Mouse (Mus musculus) MEL (cell line): Measurements from ENCODE around the gene Cnrip1. TPM values are rescaled to one million over a fixed set of nuclear protein-coding genes. Genes with fewer than 3 reads are reported as not detected.

Experiments
- polyA plus RNA-seq, 2 experiments: library from polyadenylated mRNA; stranded (reverse) in 1 of 2; unstranded in 1 of 2; fragments of >175 nt in 1 of 2; fragments of >200 nt in 1 of 2; gene quantifications; 2 replicates each; pipeline versions ENCODE4 v1.2.1 to v1.2.4; 2012; ENCODE audit warnings: low replicate concordance in 2 of 2, low read depth in 1 of 2; ENCODE audit not compliant: insufficient read length in 2 of 2, insufficient read depth in 1 of 2, missing spikeins in 1 of 2
- total RNA-seq: library from RNA; depleted of rRNA; stranded (reverse); fragments of 300-350 nt; gene quantifications from 2 replicates; pipeline ENCODE4 v1.2.3, GENCODE M21; 2012; rRNA removed

Gene Cnrip1
- total and polyA plus RNA-seq, 3 experiments: not detected

Other genes with a start within 250 kb of the Cnrip1 start
- gene Fbxo48, start 100.2 kb upstream of the Cnrip1 start, total RNA-seq: 3.4 and 3.7 TPM in 2 replicates
- 1 to 10 TPM in 1 of 2 experiments, not detected in 1; 5.2 TPM for gene Fbxo48, start 100.2 kb upstream of the Cnrip1 start, polyA plus RNA-seq
- 51.5 and 98.6 TPM in 2 replicates for gene Plek, start 795 bp downstream of the Cnrip1 start, total RNA-seq
- 100 to 1,000 TPM in 1 of 2 experiments, 10 to 100 TPM in 1; 76.7 to 357 TPM for gene Plek, start 795 bp downstream of the Cnrip1 start, polyA plus RNA-seq
- 48.8 and 55.5 TPM in 2 replicates for gene Ppp3r1, start 107.7 kb downstream of the Cnrip1 start, total RNA-seq
- gene Ppp3r1, start 107.7 kb downstream of the Cnrip1 start, polyA plus RNA-seq: 10 to 100 TPM; 63.8 to 67.9 TPM
- 58.9 and 63.8 TPM in 2 replicates for gene Wdr92, start 130.5 kb downstream of the Cnrip1 start, total RNA-seq
- 10 to 100 TPM in 1 of 2 experiments, not detected in 1; 34.5 TPM for gene Wdr92, start 130.5 kb downstream of the Cnrip1 start, polyA plus RNA-seq
- gene Pno1, start 160.0 kb downstream of the Cnrip1 start, total RNA-seq: 113 and 121 TPM in 2 replicates
- gene Pno1, start 160.0 kb downstream of the Cnrip1 start, polyA plus RNA-seq: 1,000 to 10,000 TPM in 1 of 2 experiments, 10 to 100 TPM in 1; 64.4 to 1,147 TPM
- 69.2 and 72.3 TPM in 2 replicates for gene C1d, start 206.0 kb downstream of the Cnrip1 start, total RNA-seq
- 10 to 100 TPM in 1 of 2 experiments, not detected in 1; 35.2 TPM for gene C1d, start 206.0 kb downstream of the Cnrip1 start, polyA plus RNA-seq